Mouse (Mus musculus) forebrain, embryonic 10.5 days (tissue): ENCODE results near the gene Iqcj. TPM values are rescaled to one million over a fixed set of nuclear protein-coding genes. Genes with fewer than 3 reads are reported as not detected.
A peak's percentile ranks its signal among the peaks of the same experiment; 100 is the strongest.
"Not testable (repeated sequence)": the region's sequence is repeated elsewhere in the genome, so short reads cannot be mapped to it uniquely, and the experiment has no call there.

ENCODE experiments used
- DNase-seq: peaks from one replicate; pipeline ENCODE4 v3.0.0-alpha.2; 2017; ENCODE audit warnings: low spot score; ENCODE audit errors: extremely low spot score
- H3K27ac ChIP-seq: fragments of 300-500 bp; sonication (generic); 2 replicates; pipeline ENCODE4 v1.5.1; 2016; ENCODE audit warnings: mild to moderate bottlenecking
- H3K27me3 ChIP-seq: fragments of 300-500 bp; sonication (generic); 2 replicates; pipeline ENCODE4 v1.6.1; 2016; ENCODE audit warnings: mild to moderate bottlenecking; ENCODE audit not compliant: poor library complexity, severe bottlenecking
- H3K36me3 ChIP-seq: fragments of 300-500 bp; sonication (generic); replicated peaks from 2 replicates; pipeline ENCODE4 v1.6.1; 2016; ENCODE audit warnings: mild to moderate bottlenecking, moderate library complexity
- H3K4me1 ChIP-seq: fragments of 300-500 bp; sonication (generic); 2 replicates; pipeline ENCODE4 v1.6.1; 2016
- H3K4me3 ChIP-seq: fragments of 300-500 bp; sonication (generic); 2 replicates; pipeline ENCODE4 v1.5.1; 2016; ENCODE audit warnings: mild to moderate bottlenecking, moderate library complexity
- H3K9me3 ChIP-seq: fragments of 300-500 bp; sonication (generic); 2 replicates; pipeline ENCODE4 v1.6.1; 2016; ENCODE audit warnings: mild to moderate bottlenecking, moderate library complexity
- WGBS: fragments of 180-500 bp; shearing (Covaris S2); methylation state at CpG from one replicate; pipeline ENCODE4 v1.1.7; 2016; 5-methylcytosine and 5-hydroxymethylcytosine counted together
- polyA plus RNA-seq: library from polyadenylated mRNA; unstranded; fragments of >200 nt; fragmentation: Nextera tagmentation; extraction: Ambion mirVana; gene quantifications from 2 replicates; pipeline ENCODE4 v1.2.1, GENCODE M21; 2016

The Iqcj gene
- polyA plus RNA-seq, 1 experiment from 2014 or later, result 0.25 TPM

DNA sequence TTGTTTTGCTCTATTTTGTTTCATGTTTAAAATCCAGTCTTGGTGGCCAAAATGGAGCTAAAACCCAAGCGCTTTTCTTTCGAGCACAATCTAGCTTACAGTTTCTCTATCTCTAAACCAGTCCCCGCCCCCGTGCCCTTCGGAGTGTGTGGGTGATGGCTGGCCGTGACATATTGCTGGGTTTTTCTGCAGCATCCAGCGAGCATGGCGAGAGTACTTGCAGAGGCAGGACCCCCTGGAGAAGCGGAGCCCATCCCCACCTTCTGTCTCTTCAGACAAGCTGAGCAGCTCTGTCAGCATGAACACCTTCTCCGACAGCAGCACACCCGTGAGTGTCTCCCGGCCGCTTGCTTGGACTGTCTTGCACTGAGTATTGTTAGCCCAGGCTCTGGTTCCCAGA, 163.1 kb downstream of the Iqcj start:
- H3K27ac ChIP-seq, result no peak overlapping the region
- no peaks in the 10 kb centered on the region for H3K36me3 ChIP-seq
- peaks cover 8% of the 10 kb centered on the region for H3K4me1 ChIP-seq
- 70% methylated on average over 13 of the region's 13 CpGs for WGBS
- H3K9me3 ChIP-seq, result no peaks in the 10 kb centered on the region
- H3K27me3 ChIP-seq, result peaks cover 9% of the 10 kb centered on the region
- no peak overlapping the region for H3K4me3 ChIP-seq
- no peak for DNase-seq

GRCm38 (mm10) chr3:68056373-68057275, 164.6 kb downstream of the Iqcj start:
- WGBS, result 56% methylated on average over 23 of the region's 23 CpGs
- H3K27me3 ChIP-seq, result peaks cover 9% of the 10 kb centered on the region
- peak; percentile 56 for DNase-seq
- H3K4me3 ChIP-seq, result peak overlapping the region; percentile 35
- no peak overlapping the region for H3K27ac ChIP-seq
- H3K4me1 ChIP-seq, result peaks cover 12% of the 10 kb centered on the region
- H3K36me3 ChIP-seq, result no peaks in the 10 kb centered on the region
- no peaks in the 10 kb centered on the region for H3K9me3 ChIP-seq

DNA sequence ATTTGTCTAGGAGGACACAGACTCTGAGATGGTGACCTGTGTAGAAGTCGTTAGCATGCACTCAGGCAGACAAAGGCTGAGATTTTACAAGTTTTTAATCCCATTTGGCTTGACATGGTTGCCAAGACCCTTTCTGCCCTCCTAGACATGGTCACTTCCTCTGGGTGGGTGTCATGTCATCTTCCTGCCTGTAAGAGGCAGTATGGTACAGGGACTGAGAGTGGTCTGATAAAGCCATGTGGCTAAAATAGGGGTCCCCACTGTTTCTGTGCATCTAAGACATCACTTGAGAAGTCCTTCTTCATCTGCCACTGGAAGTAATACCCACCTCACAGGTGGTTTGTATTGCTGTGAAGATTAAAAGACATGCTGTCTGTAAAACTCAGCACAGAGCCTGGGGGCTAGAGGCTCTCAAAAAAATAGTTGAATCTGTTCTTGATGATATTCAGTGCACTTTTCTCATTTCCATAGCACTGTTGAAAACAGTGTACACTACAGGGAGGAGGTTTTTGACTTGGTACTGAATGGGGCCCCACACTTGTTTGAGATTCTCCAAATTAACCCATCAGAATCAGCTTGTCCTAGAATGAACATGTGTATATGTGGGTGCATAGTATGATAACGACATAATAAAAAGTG, 167.3 kb downstream of the Iqcj start:
- no peaks in the 10 kb centered on the region for H3K9me3 ChIP-seq
- DNase-seq, result no peak
- no peaks in the 10 kb centered on the region for H3K36me3 ChIP-seq
- H3K4me3 ChIP-seq, result no peak overlapping the region
- H3K27me3 ChIP-seq, result peaks cover 9% of the 10 kb centered on the region
- H3K4me1 ChIP-seq, result peaks cover 12% of the 10 kb centered on the region
- WGBS, result 48% methylated on average over 2 of the region's 2 CpGs
- no peak overlapping the region for H3K27ac ChIP-seq

DNA sequence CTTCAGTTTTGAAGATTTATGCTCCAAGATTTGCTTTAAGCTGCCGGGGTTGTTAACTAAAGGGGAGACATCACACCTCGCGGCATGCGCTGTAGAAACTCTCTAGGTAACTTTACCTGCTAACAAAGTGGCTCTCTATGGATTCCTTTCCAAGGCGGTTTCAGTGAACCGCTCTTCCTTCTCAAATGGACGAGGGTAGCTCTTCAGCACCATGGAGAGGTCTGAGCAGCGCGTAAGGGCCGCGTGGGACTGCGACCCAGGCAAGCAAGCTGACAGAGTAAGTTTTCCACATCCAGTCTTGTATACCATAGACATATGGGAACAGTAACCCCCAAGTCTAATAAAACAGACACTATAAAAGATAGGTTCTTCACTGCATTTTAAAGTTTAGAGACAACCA, 172.7 kb downstream of the Iqcj start, which contains the start of gene Schip1:
TSS of gene Schip1 (plus strand) at position 72 of the 400 bp plus-strand sequence.
- H3K27ac ChIP-seq, result no peak within 1 kb of the TSS
- peaks cover 7% of the 10 kb centered on the region for H3K4me1 ChIP-seq
- no peaks in the 10 kb centered on the region for H3K9me3 ChIP-seq
- no peaks in the 10 kb centered on the region for H3K36me3 ChIP-seq
- no peak within 1 kb of the TSS for H3K4me3 ChIP-seq
- no peak for DNase-seq
- 41% methylated on average over 12 of the region's 12 CpGs for WGBS
- H3K27me3 ChIP-seq, result no peaks in the 10 kb centered on the region

- Histone ChIP-seq H3K9me3 (no peaks in the 10 kb centered on the region), H3K4me3 (no peak overlapping the region), H3K27ac (no peak overlapping the region), H3K4me1 (no peaks in the 10 kb centered on the region), H3K36me3 (no peaks in the 10 kb centered on the region), H3K27me3 (no peaks in the 10 kb centered on the region)
- 84% methylated on average over 9 of the region's 9 CpGs for WGBS
- DNase-seq, result no peak
Observed at GRCm38 (mm10) chr3:68071395-68072386, 179.7 kb downstream of the Iqcj start.

DNA sequence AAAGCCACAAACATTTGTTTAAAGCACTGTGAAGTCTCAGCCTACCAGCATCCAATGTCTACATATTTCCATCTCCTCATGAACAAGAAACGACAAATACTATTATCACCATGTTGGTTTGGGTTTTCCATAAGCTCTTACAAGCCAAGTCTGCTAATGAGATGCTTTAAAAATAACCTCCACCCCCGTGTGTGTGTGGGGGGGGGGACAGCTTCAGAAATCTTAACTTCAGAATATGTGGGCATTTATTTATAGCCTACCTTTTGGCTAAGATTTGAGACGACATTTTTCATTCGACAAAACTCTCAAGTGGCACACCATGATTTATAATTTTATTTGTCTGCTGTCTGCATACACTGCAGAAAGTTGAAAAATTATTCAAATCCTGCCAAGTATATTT, 185.4 kb downstream of the Iqcj start:
- H3K4me3 ChIP-seq, result no peak overlapping the region
- H3K27ac ChIP-seq, result no peak overlapping the region
- no peaks in the 10 kb centered on the region for H3K36me3 ChIP-seq
- no peaks in the 10 kb centered on the region for H3K27me3 ChIP-seq
- no peak for DNase-seq
- 80% methylated on average over 4 of the region's 4 CpGs for WGBS
- no peaks in the 10 kb centered on the region for H3K9me3 ChIP-seq
- no peaks in the 10 kb centered on the region for H3K4me1 ChIP-seq

- no peak overlapping the region for H3K4me3 ChIP-seq
- 85% methylated on average over 2 of the region's 2 CpGs for WGBS
- H3K27me3 ChIP-seq, result no peaks in the 10 kb centered on the region
- no peak overlapping the region for H3K27ac ChIP-seq
- no peaks in the 10 kb centered on the region for H3K4me1 ChIP-seq
- DNase-seq, result no peak
- H3K9me3 ChIP-seq, result no peaks in the 10 kb centered on the region
- no peaks in the 10 kb centered on the region for H3K36me3 ChIP-seq
Observed at GRCm38 (mm10) chr3:68085024-68085423, 193.0 kb downstream of the Iqcj start.

GRCm38 (mm10) chr3:68092108-68092507, 200.1 kb downstream of the Iqcj start:
- Histone ChIP-seq H3K27me3 (no peaks in the 10 kb centered on the region), H3K27ac (no peak overlapping the region), H3K36me3 (no peaks in the 10 kb centered on the region), H3K4me3 (no peak overlapping the region), H3K9me3 (no peaks in the 10 kb centered on the region), H3K4me1 (0 out of 2 replicates have a peak, but pooled peaks cover 2% of the 10 kb centered on the region)
- DNase-seq, result no peak
- 84% methylated on average over 4 of the region's 4 CpGs for WGBS

DNA sequence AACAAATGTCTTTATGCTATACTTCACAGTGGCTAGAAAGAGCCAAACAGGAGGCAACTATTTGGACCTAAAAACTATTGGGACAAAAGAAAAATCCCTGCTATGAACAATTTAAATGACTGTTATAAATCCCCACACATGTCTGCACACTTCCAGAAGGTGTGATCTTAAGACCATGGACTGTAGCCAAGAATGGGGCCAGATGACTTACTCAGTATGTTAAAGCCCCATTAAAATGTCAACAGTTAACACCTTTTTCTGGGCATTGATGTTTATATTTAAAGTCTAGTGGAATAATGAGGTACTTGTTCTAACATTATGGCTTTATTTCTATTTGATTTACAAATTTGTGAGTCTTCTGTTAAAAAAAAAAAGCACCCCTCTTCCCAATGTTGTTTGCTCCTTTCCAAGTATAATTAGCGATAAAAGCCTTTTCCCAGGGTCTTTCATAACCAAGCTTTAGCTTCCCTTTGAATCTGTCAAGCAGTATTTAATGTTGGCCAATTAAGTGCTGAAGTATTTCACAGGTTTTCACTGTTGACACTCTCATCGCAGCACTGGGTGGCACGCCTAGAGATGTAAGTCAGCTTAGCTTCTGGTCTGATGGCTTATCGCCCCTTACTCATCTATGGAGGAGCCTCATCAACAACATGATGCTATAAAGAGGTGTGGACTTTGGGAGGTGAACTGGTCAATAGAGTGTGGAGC, 204.9 kb downstream of the Iqcj start:
- H3K9me3 ChIP-seq, result no peaks in the 10 kb centered on the region
- no peak overlapping the region for H3K4me3 ChIP-seq
- WGBS, result 78% methylated on average over 4 of the region's 4 CpGs
- 0 out of 2 replicates have a peak, but pooled peaks cover 3% of the 10 kb centered on the region for H3K4me1 ChIP-seq
- H3K27me3 ChIP-seq, result no peaks in the 10 kb centered on the region
- H3K27ac ChIP-seq, result no peak overlapping the region
- DNase-seq, result no peak
- no peaks in the 10 kb centered on the region for H3K36me3 ChIP-seq

DNA sequence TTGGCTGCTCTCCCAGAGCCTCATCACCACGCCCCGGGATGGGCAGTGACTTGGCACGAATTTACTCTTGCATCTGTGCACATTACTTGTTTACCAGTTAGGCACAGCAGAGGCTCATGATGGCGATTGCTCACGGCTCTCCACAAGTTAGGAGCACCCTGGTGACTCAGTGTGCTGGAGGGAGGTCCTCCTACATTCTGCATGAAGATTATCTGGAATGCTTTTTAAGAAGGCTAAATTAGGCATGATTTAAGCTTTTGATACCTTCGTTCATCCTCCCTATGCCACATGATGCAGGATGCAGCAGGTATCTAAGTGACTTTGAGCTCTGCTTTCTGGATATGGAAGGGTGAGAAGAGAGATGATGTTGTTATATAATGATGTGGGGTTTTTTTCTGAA, 207.5 kb downstream of the Iqcj start:
- H3K4me3 ChIP-seq, H3K9me3 ChIP-seq, H3K27ac ChIP-seq, H3K36me3 ChIP-seq, H3K27me3 ChIP-seq, DNase-seq, H3K4me1 ChIP-seq: not testable (repeated sequence)
- 90% methylated on average over 6 of the region's 6 CpGs for WGBS

- 77% methylated on average over 4 of the region's 4 CpGs for WGBS
- H3K27me3 ChIP-seq, result no peaks in the 10 kb centered on the region
- no peaks in the 10 kb centered on the region for H3K9me3 ChIP-seq
- no peak overlapping the region for H3K27ac ChIP-seq
- H3K36me3 ChIP-seq, result no peaks in the 10 kb centered on the region
- DNase-seq, result no peak
- 0 out of 2 replicates have a peak, but pooled peaks cover 3% of the 10 kb centered on the region for H3K4me1 ChIP-seq
- H3K4me3 ChIP-seq, result no peak overlapping the region
Observed at GRCm38 (mm10) chr3:68101343-68101742, 209.3 kb downstream of the Iqcj start.
